Mouse (Mus musculus): ENCODE measurements around the gene Cldn10. TPM values are rescaled to one million over a fixed set of nuclear protein-coding genes. Genes with fewer than 3 reads are reported as not detected.

The Cldn10 gene
- polyA plus RNA-seq (2017; shearing (Covaris generic)) = 3.9 TPM

DNA sequence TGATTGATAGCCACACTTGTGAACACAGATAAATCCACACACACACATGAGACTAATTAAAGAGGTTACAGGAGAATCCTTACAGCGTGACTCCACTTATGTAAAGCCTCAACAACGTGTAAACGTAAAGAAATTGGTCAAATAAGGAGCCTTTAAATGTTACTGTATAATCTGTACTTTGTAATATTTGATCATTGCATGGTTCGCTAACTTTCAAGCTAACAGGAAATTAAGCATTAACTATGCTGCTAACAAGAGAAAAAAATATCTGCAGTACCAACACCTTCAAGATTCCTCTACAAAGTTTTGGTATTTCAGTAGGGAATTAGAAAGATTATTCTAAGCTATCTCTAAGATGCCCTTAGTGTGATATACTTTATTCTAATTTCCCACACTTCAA is at the start of gene Cldn10:
Gene Cldn10, plus strand, starts transcription at position 288 of the 400 bp plus-strand sequence.

Other genes with a start within 250 kb of the Cldn10 start
- gene Abcc4, start 81.7 kb upstream of the Cldn10 start, polyA plus RNA-seq (2017; shearing (Covaris generic)) = 12.0 TPM
- 11.9 TPM for gene Dzip1, start 137.6 kb downstream of the Cldn10 start, polyA plus RNA-seq (2017; shearing (Covaris generic))
- gene Dnajc3, start 150.1 kb downstream of the Cldn10 start, polyA plus RNA-seq (2017; shearing (Covaris generic)) = 24.8 TPM